30 mouse cellular contexts compared by ENCODE assay signal in the genomic region with DNA sequence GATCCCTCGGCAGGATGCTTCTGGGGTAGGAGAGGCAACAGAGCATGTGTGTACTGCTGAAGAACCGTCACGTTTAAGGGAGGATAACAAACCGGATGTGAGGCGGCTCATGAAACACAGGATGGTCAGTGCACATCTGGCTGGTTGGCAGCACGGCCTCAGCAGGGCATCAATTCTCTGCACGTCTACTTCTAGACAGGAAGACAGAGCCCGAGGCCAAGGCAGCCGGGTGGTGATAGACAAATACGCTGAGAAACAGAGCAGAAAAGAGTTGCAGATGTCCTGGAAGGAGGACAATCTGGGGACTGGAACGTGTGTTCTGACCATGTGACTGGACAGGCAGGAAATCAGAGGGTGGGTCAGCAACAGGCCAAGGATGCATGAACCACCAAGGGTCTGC. TPM values are rescaled to one million over a fixed set of nuclear protein-coding genes. Genes with fewer than 3 reads are reported as not detected.
"Had no signal": no experiment of that assay in that cellular context is flagged by ENCODE, and none has a peak within 500 bp of the region (broad histone marks: within the 10 kb centered on the region; RNA-seq: fewer than 3 reads in every experiment).

No protein-coding gene starts in this region.

- H3K36me3 ChIP-seq: forebrain, embryonic 15.5 days; heart, embryonic 13.5 days; heart, embryonic 15.5 days; hindbrain, embryonic 13.5 days; hindbrain, embryonic 15.5 days; kidney, embryonic 15.5 days had no signal

- H3K4me3 ChIP-seq: forebrain, embryonic 15.5 days; heart, embryonic 13.5 days; heart, embryonic 15.5 days; hindbrain, embryonic 13.5 days; hindbrain, embryonic 15.5 days; kidney, embryonic 15.5 days had no signal

- DNase-seq: forebrain, postnatal 0 days; gastrocnemius, postnatal 14 days; gastrocnemius, postnatal 36 days; heart, adult 18-20 months; heart, postnatal 14 days; heart, postnatal 36 days; kidney, adult 11 months; kidney, adult 2 months; kidney, adult 9 months; kidney, postnatal 14 days; kidney, postnatal 36 days; layer of hippocampus, adult 9-11 months; layer of hippocampus, postnatal 36 days; left cerebral cortex, postnatal 4 days had no signal

- H3K27ac ChIP-seq: forebrain, embryonic 15.5 days; heart, embryonic 13.5 days; heart, embryonic 15.5 days; hindbrain, embryonic 13.5 days; hindbrain, embryonic 15.5 days; hindbrain, postnatal 0 days; kidney, embryonic 15.5 days; kidney, postnatal 0 days had no signal

- H3K9me3 ChIP-seq: forebrain, embryonic 15.5 days; heart, embryonic 13.5 days; heart, embryonic 15.5 days; hindbrain, embryonic 13.5 days; hindbrain, embryonic 15.5 days; kidney, embryonic 15.5 days had no signal

- H3K9ac ChIP-seq: forebrain, embryonic 15.5 days; forebrain, postnatal 0 days; heart, embryonic 13.5 days; heart, embryonic 15.5 days; hindbrain, embryonic 13.5 days; hindbrain, embryonic 15.5 days; kidney, embryonic 15.5 days had no signal

- H3K4me2 ChIP-seq: forebrain, embryonic 15.5 days; heart, embryonic 11.5 days; heart, embryonic 13.5 days; heart, embryonic 15.5 days; hindbrain, embryonic 13.5 days; hindbrain, embryonic 15.5 days; kidney, embryonic 15.5 days had no signal

- H3K27me3 ChIP-seq: forebrain, embryonic 15.5 days; hindbrain, embryonic 13.5 days; hindbrain, embryonic 15.5 days had no signal

- ATAC-seq: forebrain, embryonic 15.5 days; forebrain, postnatal 0 days; hindbrain, postnatal 0 days; intestine, embryonic 16.5 days had no signal

RNA-seq across cellular contexts. Expression of gene Atg4a-ps, which starts 25.8 kb away (rescaled TPM):
- polyA plus RNA-seq: forebrain, embryonic 15.5 days; hindbrain, embryonic 11.5 days; hindbrain, embryonic 15.5 days; kidney, adult 2 months; kidney, embryonic 15.5 days had no signal

RNA-seq across cellular contexts. Expression of gene Syt6, which starts 45.1 kb away (rescaled TPM):
- total RNA-seq: gastrocnemius, adult 18-20 months; gastrocnemius, adult 8-10 months; gastrocnemius, postnatal 14 days; gastrocnemius, postnatal 36 days; heart, adult 18-20 months; heart, postnatal 14 days; heart, postnatal 36 days; hematopoietic stem cell, adult 5-6 weeks had no signal
- polyA plus RNA-seq: gonadal fat pad, adult 2 months; heart, embryonic 15.5 days; heart, postnatal 0 days; kidney, adult 2 months had no signal
